Mouse (Mus musculus) liver, embryonic 11.5 days (tissue): Measurements from ENCODE around the gene Dnaaf1. TPM values are rescaled to one million over a fixed set of nuclear protein-coding genes. Genes with fewer than 3 reads are reported as not detected.

Experiments
- ATAC-seq: fragments of 200-750 bp; cut with Nextera tagmentation; replicated peaks from 2 replicates; pipeline ENCODE4 v1.8.0; 2017; ENCODE audit warnings: moderate number of reproducible peaks, mild to moderate bottlenecking, moderate TSS enrichment, moderate library complexity; ENCODE audit not compliant: low FRiP score
- DNase-seq: peaks from one replicate; pipeline ENCODE4 v3.0.0-alpha.2; 2017; ENCODE audit warnings: low spot score
- H3K27ac ChIP-seq: fragments of 300-500 bp; sonication (generic); 2 replicates; pipeline ENCODE4 v1.5.1; 2014; ENCODE audit warnings: mild to moderate bottlenecking, low read depth, low read length, control low read depth
- H3K27me3 ChIP-seq: fragments of 300-500 bp; sonication (generic); replicated peaks from 2 replicates; pipeline ENCODE4 v1.6.1; 2014; ENCODE audit warnings: low read length, mixed read lengths; ENCODE audit not compliant: control insufficient read depth, insufficient read depth
- H3K36me3 ChIP-seq: fragments of 300-500 bp; sonication (generic); 2 replicates; pipeline ENCODE4 v1.6.1; 2014; ENCODE audit warnings: mild to moderate bottlenecking, low read length, moderate library complexity, mixed read lengths; ENCODE audit not compliant: control insufficient read depth, insufficient read depth
- H3K4me1 ChIP-seq: fragments of 300-500 bp; sonication (generic); replicated peaks from 2 replicates; pipeline ENCODE4 v1.6.1; 2014; ENCODE audit warnings: low read length, mixed read lengths; ENCODE audit not compliant: control insufficient read depth, insufficient read depth
- H3K4me2 ChIP-seq: fragments of 300-500 bp; sonication (generic); 2 replicates; pipeline ENCODE4 v1.6.1; 2014; ENCODE audit warnings: mild to moderate bottlenecking, control low read depth, moderate library complexity
- H3K4me3 ChIP-seq: fragments of 300-500 bp; sonication (generic); 2 replicates; pipeline ENCODE4 v1.5.1; 2014; ENCODE audit warnings: low read depth, low read length, control low read depth
- H3K9ac ChIP-seq: fragments of 300-500 bp; sonication (generic); 2 replicates; pipeline ENCODE4 v1.6.1; 2014; ENCODE audit warnings: low read depth, low read length, control low read depth
- H3K9me3 ChIP-seq: fragments of 300-500 bp; sonication (generic); 2 replicates; pipeline ENCODE4 v1.6.1; 2016; ENCODE audit warnings: low read length, inconsistent platforms, mixed read lengths; ENCODE audit not compliant: control insufficient read depth
- WGBS: fragments of 180-500 bp; shearing (Covaris S2); extraction: QIAGEN DNeasy Blood & Tissue Kit; methylation state at CpG from one replicate; pipeline ENCODE4 v1.1.7; 2014; 5-methylcytosine and 5-hydroxymethylcytosine counted together
- polyA plus RNA-seq: library from polyadenylated mRNA; unstranded; fragments of >200 nt; fragmentation: Nextera tagmentation; extraction: Ambion mirVana; gene quantifications from 2 replicates; pipeline ENCODE4 v1.2.1, GENCODE M21; 2014

Dnaaf1 gene
- polyA plus RNA-seq, 1 experiment from 2014 or later, result 0.11 TPM

DNA sequence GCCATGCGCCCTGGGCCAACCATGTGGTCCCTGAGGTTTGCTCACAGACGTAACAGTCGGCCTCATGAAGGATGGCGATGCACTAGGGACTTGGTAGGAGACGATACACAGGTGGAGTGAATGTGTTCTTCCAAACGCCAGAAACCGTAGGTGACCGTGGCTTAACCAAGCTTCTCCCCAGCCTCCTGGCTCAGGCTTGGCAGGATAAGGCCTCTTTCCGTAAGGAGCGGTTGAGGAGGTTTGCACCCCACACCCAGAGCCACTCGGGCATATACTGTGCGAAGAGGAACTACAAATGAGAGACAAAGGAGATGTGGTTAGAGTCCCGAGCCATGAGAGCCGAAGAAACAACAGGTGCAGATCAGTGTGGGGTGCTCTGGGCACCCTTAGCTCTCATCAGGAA, 11.2 kb upstream of the Dnaaf1 start:
- no peak overlapping the region for H3K9ac ChIP-seq
- no peak overlapping the region for H3K27ac ChIP-seq
- 88% methylated on average over 14 of the region's 14 CpGs for WGBS
- H3K4me1 ChIP-seq, result no peaks in the 10 kb centered on the region; the same call in 1 of the 2 replicates
- H3K36me3 ChIP-seq, result peaks cover 12% of the 10 kb centered on the region
- DNase-seq (no peak), ATAC-seq (no peak)
- H3K27me3 ChIP-seq, result no peaks in the 10 kb centered on the region
- no peak overlapping the region for H3K4me2 ChIP-seq
- H3K9me3 ChIP-seq, result no peaks in the 10 kb centered on the region
- no peak overlapping the region for H3K4me3 ChIP-seq

DNA sequence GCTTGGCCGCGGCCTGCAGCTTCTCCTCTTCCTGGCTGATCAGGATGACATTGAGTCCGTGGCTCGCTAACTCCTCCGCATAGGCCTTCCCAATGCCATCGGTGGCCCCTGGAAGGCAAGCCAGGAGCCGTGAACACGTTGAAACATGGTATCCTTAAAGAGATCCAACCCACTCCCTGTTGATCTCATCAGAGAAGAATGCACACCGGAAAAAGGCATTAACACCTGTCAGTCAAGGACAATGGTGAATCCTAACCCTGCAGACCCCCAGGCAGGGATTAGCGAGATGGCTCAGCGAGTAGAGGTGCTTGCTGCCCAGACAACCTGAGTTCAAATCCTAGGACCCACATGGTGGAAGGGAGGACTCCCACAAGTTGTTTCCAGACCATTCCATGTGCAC, 8.7 kb upstream of the Dnaaf1 start:
- H3K4me3 ChIP-seq, result no peak overlapping the region
- no peak for DNase-seq
- no peaks in the 10 kb centered on the region for H3K9me3 ChIP-seq
- no peak overlapping the region for H3K9ac ChIP-seq
- H3K27ac ChIP-seq, result no peak overlapping the region
- 80% methylated on average over 11 of the region's 11 CpGs for WGBS
- peaks cover 12% of the 10 kb centered on the region for H3K36me3 ChIP-seq
- H3K27me3 ChIP-seq, result no peaks in the 10 kb centered on the region
- no peak overlapping the region for H3K4me2 ChIP-seq
- H3K4me1 ChIP-seq, result peaks cover 3% of the 10 kb centered on the region; the same call in 1 of the 2 replicates
- ATAC-seq, result no peak

DNA sequence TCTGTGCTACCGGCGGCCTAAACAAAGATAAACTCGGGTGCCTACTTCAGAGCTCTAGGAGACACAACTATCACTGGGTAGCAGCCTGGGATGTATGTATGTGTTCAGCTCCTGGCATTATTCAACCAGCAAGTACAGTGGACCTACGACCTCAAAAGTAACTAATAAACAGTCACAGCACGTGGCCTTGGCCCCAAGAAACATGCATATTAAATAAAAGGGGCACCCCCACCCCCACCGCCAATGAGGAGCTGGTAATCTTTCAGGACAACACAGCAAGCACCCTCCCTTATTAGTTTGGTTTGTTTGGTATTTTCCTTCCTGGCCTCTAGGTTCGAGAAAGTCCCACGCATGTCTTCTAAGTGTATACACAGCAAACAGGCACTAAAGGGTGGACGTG, 6.8 kb upstream of the Dnaaf1 start:
- no peak overlapping the region for H3K4me2 ChIP-seq
- H3K9me3 ChIP-seq, result no peaks in the 10 kb centered on the region
- no peak overlapping the region for H3K4me3 ChIP-seq
- peaks cover 10% of the 10 kb centered on the region; the same call in 1 of the 2 replicates for H3K36me3 ChIP-seq
- peaks cover 11% of the 10 kb centered on the region for H3K4me1 ChIP-seq
- H3K27ac ChIP-seq, result no peak overlapping the region
- no peaks in the 10 kb centered on the region for H3K27me3 ChIP-seq
- DNase-seq (no peak), ATAC-seq (no peak)
- WGBS, result 83% methylated on average over 9 of the region's 9 CpGs
- no peak overlapping the region for H3K9ac ChIP-seq

DNA sequence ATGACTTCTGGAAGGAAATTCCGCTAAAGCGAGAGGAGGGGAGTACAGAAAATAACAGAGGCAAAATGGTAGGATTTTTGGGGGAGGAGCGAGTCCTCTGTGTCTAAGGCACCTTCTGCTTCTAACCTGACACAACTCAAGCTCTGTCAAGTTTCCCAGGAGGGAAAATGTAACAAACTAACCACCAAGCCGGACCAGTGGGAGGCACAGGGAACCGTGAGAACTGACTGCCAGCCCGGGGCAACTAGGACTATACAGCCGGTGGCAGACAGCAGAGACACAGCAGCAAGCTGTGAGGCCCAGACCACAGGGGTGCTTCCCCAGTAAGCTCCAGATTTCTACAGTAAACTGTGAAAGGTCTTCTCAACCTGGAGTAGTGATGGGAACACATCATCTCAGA, 6.1 kb upstream of the Dnaaf1 start:
- 67% methylated on average over 7 of the region's 7 CpGs for WGBS
- no peak overlapping the region for H3K9ac ChIP-seq
- no peaks in the 10 kb centered on the region for H3K27me3 ChIP-seq
- no peaks in the 10 kb centered on the region for H3K9me3 ChIP-seq
- no peak overlapping the region for H3K4me3 ChIP-seq
- no peak overlapping the region for H3K27ac ChIP-seq
- DNase-seq (no peak), ATAC-seq (no peak)
- no peak overlapping the region for H3K4me2 ChIP-seq
- peaks cover 18% of the 10 kb centered on the region for H3K4me1 ChIP-seq
- peaks cover 10% of the 10 kb centered on the region; the same call in 1 of the 2 replicates for H3K36me3 ChIP-seq

DNA sequence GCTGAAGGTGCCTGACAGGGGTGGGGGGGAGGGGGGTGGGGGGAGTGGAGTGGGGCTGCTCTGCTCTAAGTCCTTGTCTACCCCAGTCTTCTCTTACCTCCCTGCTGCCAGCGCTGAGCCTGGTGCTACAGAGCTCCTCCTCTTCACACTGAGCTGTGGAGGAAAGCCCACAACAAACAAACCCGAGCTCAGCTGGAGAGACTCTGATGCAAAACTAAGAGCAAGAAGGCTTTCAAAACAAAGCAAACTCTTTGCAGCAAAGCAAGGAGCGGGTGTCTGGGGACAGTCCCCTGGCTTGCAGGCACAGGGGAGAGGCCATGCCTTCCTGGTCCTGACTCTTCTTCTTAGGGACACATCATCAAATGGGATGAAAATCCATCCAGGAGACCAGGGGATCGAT, 5.2 kb upstream of the Dnaaf1 start:
- Histone ChIP-seq H3K27ac (no peak overlapping the region), H3K36me3 (peaks cover 7% of the 10 kb centered on the region; the same call in 1 of the 2 replicates), H3K4me2 (no peak overlapping the region), H3K9ac (no peak overlapping the region), H3K9me3 (no peaks in the 10 kb centered on the region), H3K4me3 (no peak overlapping the region), H3K27me3 (no peaks in the 10 kb centered on the region), H3K4me1 (peaks cover 19% of the 10 kb centered on the region)
- WGBS, result 42% methylated on average over 4 of the region's 4 CpGs
- no peak for ATAC-seq
- no peak for DNase-seq

DNA sequence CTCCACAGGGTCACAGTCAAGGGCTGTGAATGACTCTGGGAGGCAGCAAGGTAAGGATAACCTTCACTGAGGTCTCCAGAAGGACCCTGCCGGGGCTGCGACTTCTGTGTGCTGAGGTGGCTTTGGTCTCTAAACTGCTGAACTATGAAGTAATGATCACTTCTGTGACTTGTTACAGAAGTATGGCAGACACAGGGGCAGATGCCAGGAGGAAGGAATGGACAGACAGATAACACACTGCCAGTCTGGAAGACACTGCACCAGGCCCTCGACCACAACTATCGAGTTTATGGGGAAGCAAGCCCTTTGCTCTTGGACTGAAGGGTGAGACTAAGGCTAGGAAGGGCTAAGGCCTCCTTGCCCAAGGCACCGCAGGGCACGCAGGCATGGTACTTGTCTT, 3.9 kb upstream of the Dnaaf1 start:
- 64% methylated on average over 6 of the region's 6 CpGs for WGBS

DNA sequence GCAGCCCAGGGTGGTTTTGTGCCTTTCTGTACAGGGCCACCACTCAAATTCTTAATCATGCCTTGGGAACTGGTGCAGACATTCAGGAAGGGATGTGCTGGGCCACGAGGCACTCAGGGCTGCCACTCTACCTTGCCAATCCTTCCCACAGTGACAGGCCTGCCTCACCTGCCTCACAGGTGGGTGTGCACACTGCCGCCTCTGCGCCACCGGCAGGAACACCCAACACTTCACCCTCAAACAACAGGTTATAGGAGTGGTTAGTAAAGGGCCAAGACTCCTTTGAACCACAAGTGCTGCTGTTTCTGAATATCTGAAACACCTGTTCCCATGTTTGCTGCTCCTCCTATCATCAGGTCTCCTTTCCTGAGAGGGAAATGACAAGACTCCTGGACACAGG, 2.6 kb upstream of the Dnaaf1 start:
- WGBS, result 73% methylated on average over 4 of the region's 4 CpGs
- ATAC-seq (no peak), DNase-seq (no peak)
- H3K27ac ChIP-seq, result no peak overlapping the region
- H3K36me3 ChIP-seq, result no peaks in the 10 kb centered on the region
- no peak overlapping the region for H3K4me2 ChIP-seq
- H3K4me3 ChIP-seq, result no peak overlapping the region
- H3K9ac ChIP-seq, result no peak overlapping the region
- H3K27me3 ChIP-seq, result no peaks in the 10 kb centered on the region
- H3K9me3 ChIP-seq, result no peaks in the 10 kb centered on the region
- H3K4me1 ChIP-seq, result peaks cover 22% of the 10 kb centered on the region

More for the DNA sequence above, 3.9 kb upstream of the Dnaaf1 start:
- H3K4me3 ChIP-seq, result no peak overlapping the region
- H3K4me1 ChIP-seq, result peaks cover 22% of the 10 kb centered on the region
- DNase-seq, result no peak
- no peaks in the 10 kb centered on the region for H3K27me3 ChIP-seq
- no peak for ATAC-seq
- H3K9ac ChIP-seq, result no peak overlapping the region
- peaks cover 1% of the 10 kb centered on the region; the same call in 1 of the 2 replicates for H3K36me3 ChIP-seq
- H3K27ac ChIP-seq, result no peak overlapping the region
- no peak overlapping the region for H3K4me2 ChIP-seq
- no peaks in the 10 kb centered on the region for H3K9me3 ChIP-seq

DNA sequence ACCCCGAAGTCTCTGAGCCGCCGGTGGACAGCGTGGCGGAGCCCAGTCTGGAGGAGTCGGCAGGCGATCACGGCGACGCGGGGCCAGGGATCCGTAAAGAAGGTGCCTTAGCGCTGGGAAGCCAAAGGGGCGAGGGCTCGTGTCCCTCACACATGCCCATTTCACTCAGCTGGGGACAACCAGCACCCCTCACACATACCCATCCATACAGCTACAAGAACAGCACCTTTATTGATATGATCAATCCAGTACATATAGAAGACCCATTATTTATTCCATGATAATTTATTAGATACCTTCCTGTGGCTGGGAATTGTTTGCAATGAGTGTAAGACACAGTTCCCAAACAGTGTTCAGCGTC, 311 bp downstream of the Dnaaf1 start:
- Histone ChIP-seq H3K4me3 (peak overlapping the region; percentile 88), H3K4me1 (peaks cover 34% of the 10 kb centered on the region), H3K27ac (no peak overlapping the region), H3K9me3 (no peaks in the 10 kb centered on the region), H3K4me2 (peak overlapping the region; percentile 99), H3K27me3 (no peaks in the 10 kb centered on the region), H3K9ac (peak overlapping the region; percentile 82), H3K36me3 (no peaks in the 10 kb centered on the region)
- whole genome bisulfite sequencing, result 1% methylated on average over 16 of the region's 16 CpGs
- no peak for ATAC-seq
- no peak for DNase-seq

DNA sequence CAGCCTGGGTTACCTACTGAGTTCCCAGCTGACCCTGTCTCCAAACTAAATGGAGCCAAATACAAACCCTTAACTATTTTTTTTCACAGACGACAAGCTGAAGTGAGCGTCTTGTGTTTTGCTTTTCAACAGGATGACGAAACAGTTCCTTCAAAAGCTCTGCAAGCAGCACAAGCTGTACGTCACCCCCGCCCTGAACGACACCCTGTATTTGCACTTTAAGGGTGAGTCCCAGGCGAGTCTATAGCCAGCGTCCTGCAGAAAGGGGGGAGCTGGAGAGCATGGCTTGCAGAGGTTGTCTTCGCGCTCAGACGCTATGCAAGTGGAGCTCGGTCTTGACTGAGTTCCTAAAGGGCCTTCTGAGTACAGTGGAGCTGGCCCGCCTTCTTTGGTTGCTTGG, 4.1 kb downstream of the Dnaaf1 start:
- DNase-seq (no peak), ATAC-seq (no peak)
- Histone ChIP-seq H3K27me3 (no peaks in the 10 kb centered on the region), H3K9ac (no peak overlapping the region), H3K4me2 (no peak overlapping the region), H3K4me1 (peaks cover 32% of the 10 kb centered on the region), H3K36me3 (no peaks in the 10 kb centered on the region), H3K4me3 (no peak overlapping the region), H3K27ac (no peak overlapping the region), H3K9me3 (no peaks in the 10 kb centered on the region)
- 49% methylated on average over 13 of the region's 13 CpGs for WGBS
